Mouse (Mus musculus) lung, postnatal 36 days (tissue): ENCODE measurements around the gene Bcam.

Experiments used
- DNase-seq: peaks from one replicate; pipeline ENCODE4 v3.0.0; 2022; ENCODE audit warnings: mixed read lengths

Bcam gene

DNA sequence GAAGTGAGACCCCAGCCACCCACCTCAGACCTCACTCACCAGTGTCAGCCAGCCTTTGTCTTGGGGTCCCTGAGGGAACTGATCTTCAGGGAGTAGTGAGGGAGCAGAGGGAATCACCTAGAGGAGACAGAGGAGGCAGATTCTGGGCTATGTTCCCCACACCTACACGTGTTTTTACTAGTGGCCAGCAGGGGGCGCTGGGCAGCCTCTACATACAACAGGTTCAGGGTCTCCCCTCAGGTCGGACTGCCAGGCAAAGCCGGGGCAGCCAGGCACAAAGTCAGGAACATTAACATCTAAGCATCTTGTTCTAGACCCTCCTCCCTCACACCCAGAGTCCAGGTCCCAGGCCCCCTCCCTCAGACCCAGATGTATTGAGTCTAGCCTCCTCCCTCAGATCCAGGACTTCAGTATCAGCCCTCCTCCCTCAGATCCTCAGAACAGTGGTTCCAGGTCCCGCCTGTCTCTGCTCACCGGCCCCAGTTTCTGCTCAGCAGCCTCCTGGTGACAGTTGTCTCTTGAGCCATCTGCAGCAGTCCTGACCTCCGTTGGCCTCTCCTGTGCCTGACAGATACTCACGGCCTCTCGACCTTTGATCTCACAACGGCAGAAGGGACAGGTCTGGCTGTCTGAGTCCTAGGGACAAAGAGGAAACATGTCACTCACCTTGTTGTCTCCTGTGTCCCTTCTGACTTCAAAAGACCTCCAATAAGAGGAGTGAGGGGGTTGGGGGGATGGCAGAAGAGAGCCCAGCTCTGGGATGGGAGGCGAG is 14.1 kb upstream of the Bcam start:
- DNase-seq = no peak

DNA sequence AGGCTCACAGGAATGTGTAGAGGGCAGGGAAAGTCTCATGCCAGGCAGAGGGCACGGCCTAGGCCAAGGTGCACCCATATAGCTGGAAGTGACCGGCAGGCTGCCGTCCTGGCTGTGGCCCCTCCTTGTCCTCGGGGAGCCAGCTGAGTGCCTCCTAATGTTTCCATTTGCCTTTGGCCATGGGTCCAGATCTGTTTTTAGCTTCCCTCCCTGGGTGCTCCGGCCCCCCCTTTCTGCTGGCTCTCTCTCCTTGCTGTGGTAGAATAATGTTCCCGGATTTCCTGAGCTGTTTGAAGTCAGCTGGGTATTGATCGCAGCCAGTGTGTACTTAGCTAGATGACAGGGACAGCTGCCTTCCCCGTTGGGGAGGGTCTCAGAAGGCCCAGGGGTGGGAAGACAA is 12.8 kb upstream of the Bcam start:
- peak; percentile 84 for DNase-seq

DNA sequence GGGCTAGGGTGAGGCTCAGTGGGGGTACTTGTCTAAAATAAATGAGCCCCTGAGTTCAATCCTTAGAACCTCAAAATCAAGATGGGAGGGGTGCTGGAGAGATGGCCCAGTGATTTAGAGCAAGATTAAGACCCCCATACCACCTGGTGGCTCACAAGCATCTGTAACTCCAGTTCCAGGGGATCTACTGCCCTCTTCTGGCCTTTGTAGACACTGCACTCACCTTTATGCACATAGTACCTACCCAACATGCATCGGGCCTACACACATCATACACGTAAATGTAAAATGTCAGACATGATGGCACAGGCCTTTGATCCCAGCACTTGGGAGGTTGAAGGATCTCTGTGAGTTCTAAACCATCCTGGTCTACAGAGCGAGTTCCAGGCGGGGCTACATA is 11.8 kb upstream of the Bcam start:
- DNase-seq = peak; percentile 83

DNA sequence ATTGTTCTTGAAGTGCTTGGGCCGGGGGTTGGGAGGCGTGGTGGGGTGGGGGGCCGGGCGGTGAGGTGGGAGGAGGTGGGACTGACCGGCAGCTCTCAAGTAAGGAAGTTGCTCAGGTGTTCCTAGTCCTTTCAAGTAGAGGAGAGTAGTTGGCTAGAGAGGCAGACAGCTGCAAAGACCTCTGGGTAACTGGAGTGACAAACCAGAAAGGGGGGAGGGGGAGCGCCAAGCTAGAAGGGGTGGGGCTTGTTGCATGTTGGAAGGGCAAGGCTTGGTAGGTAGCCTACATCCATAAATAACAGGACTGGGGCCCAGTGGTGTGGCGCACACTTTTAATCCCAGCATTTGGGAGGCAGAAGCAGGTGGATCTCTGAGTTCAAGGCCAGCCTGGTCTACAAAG is 10.9 kb upstream of the Bcam start:
- DNase-seq = no peak

DNA sequence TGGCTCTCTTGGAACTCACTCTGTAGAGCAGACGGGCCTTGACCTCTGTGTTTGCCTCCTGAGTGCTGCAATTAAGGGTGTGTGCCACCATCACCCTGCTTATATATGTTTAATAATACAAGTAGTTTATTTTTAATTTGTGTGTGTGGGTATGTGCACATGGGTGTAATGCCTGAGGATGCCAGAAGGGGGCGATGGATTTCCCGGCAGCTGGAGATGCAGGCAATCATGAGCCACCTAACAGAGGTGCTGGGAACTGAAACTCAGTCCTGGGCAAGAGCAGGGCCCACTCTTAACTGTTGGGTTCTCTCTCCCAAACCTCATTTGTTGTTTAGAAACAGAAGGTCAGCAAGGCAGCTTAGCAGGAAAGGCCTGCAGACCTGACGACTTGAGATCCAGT is 9.1 kb upstream of the Bcam start:
- no peak for DNase-seq

DNA sequence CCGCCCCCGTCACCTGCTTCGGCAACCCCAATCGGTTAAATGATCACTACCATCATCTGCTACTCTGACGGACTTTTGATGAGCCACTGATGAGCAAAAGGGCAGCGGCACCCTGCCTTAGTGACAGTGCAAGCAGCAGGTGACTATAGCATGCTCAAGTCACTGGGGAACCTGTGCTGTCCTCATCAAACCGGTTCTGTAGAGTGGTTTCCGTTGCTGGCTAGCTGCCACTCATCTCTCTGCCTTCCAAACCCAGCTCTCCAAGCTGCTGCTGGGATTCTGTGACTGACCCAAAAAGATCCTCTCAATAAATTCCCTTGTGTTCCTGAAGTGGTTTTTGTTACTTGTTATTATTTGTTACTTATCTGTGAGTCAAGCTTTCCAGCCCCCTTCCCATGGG is 7.8 kb upstream of the Bcam start:
- peak; percentile 89 for DNase-seq

DNA sequence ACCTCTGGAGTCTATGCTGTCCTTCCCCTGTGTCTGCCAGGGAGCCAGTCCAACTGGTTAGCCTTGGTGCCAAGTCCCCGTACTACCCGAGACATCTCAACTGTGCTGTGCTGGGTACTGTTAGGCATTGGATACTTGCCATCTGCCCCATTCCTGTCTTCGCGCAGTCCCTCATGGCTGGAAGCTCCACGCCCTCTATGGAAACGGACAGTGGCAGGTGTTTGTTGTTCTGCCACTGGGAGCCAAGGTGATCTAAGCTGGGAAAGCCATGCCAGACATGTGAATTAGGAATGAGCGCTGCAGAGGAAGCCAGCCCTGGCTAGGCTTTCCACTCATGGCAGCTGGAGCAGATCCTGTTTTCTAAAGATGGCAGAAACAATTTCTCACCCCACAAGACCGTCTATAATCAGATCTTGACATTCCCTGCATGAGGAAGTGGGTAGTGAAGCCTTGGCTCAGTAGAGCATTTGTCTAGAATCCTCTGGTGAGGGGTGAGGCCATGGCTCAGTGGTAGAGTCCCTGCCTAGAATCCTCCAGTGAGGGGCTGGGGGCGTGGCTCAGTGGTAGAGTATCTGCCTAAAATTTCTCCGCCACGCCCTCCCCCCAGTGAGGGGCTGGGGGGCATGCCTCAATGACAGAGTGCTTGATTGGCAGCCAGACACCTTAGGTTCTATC is 6.4 kb upstream of the Bcam start:
- no peak for DNase-seq

DNA sequence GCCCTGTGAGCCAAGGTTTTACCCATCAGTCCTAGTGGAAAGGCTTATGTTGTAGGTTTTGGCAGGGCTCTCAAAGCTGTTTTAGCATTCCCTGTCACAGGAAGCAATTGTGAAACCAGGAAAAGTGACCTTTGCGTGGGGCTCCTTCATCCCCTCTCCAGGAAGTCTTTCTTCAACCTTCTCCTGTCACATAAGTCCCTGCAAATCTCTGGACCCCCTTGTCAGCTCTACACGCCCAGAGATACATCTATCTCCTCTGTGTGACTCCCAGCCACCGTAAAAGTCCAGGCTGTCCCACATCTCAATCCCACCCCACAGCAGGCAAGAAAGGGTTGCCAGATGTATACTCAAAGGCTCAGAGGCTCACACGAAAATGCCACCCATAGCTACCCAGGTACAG is 866 bp upstream of the Bcam start:
- DNase-seq = no peak

DNA sequence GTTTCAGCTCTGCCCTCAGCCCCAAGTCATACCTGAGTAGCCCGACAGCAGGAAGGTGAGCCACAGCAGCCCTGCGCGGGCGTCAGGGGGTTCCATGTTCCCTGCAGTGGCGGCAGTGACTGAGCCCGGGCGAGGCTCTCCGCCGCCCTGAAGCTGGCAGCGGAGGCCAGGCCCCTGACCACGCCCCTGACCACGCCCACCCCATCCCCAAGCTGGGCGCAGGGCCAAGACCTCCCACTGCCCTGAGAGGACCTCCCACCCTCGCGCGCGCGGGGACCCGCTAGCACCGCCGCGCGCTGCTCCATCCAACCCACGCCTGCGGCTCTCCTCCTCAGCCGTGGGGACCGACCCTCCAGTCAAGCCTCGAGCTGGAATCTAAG is 451 bp downstream of the Bcam start:
- DNase-seq = peak; percentile 94

DNA sequence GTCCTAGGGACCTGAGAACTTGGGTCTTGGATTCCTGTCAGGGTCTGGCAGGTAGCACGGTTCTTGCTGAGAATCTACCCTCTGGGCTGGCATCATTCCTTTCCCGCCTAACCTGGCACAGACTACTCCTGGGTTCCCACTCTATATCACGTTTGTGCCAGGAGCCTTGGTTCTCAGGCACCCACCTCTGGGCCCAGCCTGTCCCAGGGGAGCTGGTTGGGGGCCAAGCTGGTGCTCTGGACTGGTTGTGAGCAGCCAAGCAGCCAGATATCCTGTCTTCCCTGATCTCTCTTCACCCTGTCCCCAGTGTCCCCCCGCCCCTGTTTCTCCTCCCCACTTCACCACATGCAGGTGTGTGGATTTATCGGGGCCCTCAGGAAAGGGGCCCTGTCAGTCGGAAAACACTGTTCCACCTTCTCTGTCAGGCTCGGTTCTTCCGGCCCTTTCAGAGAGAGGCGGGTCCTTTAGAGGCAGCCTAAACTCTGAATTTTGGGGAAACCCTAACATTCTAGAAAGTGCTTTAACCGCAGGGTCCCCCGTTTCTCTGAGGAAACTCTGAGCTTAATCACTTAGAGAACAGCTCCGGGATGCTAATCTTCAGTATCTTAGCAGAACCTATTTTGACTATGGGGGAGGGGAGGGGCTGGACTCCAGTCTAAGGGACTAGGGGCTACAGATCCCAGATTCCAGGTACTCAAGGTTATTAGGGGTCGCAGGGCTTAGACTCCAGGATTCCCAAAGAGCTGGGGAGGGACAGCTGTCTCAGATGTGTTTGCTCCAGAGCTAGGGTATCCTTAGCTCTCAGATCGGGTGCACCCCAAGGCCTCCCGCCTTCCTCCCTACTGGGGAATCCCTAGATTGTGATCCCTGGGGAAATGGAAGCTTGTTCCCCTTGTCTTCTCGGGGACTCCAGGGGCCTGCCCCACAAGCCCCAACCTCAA is 1.1 kb downstream of the Bcam start:
- DNase-seq = no peak

DNA sequence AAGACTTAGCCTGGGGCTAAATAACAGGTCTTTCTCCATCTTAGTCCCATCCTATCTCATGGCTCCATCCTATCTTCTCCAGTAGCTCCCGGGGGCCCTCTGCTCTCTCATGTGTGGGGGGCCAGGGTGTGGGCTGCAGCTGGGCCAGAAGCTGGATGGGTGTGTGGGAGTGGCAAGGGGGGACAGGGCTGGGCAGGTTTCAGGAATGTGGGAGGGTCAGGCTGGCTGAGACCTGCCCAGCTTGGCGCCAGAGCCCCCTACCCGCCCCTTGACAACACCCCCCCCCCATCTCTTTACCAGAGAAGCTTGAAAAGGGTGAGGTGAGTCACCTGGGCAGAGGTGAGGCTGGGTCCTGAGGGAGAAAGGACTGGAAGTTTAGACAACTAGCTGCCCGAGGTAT is 1.8 kb downstream of the Bcam start:
- no peak for DNase-seq

DNA sequence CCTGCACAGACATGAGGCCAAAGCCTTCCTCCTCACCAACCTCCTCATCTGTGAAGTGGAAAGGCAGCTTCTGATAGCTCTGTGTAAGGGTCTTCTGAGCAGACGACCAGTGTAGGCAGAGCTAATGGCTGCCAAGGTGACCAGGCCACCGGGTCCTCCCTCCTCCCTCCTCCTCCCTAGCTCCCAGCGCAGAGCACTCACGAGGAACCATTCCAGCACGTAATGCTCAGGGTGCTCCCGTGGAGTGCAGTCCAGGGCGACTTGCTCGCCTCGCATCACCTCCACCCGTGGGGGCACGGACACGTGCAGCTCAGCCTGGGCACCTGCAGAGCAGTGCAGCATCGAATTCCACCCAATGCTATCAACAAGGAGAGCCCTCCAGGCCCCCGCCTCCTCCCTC is 2.6 kb downstream of the Bcam start:
- no peak for DNase-seq

DNA sequence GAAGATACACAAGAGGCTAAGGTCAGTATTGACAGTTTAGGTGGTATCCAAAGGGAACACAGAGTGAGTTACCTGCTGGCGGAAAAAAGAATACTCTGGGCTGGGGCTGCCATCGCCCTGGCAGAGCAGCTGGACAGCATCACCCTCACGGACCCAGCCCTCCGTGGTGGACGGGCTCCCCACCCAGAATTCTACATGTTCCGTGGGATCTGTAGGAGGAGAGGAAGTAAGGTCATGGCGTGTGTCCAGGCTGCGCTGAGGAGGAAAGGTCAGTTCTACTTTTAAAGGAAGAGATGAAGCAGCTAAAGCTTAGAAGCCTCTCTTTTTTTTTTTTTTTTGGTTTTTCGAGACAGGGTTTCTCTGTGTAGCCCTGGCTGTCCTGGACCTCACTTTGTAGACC is 6.2 kb downstream of the Bcam start:
- DNase-seq = no peak

DNA sequence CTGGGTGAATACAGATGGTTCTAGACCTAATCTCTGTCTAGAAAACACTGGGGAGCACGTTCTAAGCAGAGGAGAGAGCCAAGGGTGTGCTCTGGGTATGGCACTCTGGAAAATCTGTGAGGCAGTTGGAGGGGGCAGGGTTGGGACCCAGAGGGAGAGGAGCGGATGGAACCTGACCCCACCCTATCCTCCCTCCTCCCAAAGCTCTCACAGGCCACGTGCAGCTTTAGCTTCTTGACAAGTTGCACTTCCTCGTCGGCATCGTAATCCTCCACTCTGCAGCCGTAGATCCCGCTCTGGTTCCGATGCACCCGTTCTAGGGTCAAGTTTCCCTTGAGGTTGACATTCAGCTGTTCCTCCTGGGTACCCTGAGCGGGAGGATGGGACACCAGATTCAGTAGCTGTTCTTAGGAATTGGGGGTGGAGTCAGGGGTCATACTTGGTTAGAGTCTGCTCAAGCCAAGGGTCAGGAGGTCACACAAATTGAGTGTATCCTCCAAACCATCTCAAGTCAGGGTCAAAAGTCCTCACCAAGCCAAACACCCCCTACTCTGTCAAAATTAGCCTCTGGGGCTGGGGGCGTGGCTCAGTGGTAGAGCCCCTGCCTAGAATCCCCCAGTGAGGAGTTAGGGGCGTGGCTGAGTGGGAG is 6.9 kb downstream of the Bcam start:
- peak; percentile 70 for DNase-seq

DNA sequence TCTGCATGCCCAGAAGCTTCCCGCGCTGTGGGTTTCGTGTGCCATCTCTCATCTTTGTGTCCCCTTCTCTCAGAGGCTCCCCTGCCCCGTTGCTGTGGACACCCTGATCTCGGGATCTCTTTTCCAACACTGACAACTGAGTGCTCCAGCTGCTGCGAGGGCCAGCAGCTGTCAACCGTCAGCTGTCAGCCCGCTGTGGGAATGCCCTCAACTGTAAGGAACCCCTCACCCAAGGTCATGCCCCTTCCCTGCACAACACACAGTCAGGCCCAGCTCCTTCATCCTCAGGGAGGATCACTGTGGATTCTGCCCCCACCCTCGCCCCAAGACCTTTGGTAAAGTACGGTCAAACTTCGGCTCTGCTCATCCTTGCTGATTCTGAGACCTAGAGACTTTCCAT is 8.5 kb downstream of the Bcam start:
- DNase-seq = no peak

DNA sequence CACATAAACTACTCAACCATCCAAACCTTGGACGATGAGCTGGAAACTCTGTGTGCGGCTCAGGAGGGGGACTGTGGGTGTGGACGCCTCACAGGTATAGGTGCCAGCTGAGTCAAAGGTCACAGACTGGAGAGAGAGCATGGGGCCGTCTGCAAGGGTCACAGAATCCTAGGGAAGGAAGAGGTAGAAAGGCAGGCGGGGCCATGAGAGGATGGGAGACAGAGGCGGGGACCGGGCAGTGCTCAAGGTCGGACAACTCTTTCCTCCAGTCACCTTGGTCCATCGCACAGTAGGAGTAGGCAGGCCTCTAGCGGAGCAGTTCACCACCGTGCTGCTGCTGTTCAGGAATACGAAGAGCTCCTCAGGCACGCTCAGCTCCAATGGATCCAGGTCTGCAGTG is 10.8 kb downstream of the Bcam start:
- no peak for DNase-seq

DNA sequence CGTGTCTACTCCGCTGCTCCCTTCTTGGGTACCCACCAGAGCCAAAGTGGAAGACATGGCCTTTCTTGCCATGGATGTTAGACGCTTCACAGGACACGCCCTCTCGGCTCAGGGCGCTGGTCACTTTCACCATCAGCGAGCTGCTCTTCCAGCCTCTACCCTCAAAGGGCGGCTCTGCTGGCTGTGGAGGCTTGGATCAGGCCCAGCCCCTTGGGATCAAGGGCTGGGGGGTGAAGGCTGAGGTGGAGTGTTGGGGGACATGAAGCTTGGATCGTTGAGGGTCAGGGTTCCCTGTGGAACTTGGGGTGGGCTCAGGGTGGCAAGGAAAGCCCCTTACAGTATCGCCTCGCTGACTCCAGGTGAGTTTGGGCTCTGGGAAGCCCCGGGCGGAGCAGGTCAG is 12.2 kb downstream of the Bcam start:
- DNase-seq = no peak

DNA sequence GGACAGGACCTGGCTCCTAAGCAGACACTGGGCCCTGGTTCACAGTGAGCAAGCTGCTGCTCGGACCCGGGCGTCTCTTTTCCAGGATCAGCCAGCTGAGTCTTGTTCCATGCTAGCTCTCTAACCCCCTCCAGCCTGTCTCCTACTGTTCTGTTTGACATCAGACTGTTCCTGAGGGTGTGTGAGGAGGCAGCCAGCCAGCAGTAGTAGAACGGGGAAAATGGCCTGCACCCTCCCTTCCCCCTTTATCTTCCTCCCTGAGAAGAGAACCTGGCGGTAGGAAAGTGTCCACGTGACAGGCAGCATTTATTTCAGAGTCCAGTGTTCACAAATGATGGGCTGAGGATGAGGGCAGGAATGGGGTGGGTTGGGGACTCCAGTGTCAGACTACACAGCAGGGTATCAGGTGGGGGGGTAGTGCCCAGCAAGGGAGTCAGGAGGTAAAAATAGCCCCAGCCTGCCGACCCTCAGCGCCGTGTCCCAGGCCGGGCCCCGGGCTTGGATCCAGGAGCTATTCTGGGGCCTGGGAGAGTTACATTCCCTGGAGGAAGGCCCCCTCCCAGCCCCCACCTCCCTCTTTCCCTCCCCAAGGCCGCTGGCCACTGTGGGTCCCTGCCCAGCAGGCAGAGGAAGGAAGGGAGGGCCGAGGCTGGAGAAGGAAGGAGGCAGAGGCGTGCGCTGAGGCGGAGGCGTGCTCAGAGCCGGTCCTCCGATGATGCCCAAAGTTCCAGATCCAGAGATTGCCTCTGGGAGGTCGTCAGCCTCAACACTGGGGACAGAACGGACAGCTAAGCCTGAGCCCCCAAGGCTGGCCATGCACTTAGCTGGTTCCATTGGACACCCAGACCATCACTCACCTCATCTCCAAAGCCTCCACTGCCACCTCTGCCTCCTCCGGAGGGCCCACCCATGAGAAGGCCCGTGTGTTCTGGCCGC is 14.7 kb downstream of the Bcam start:
- peak; percentile 86 for DNase-seq

DNA sequence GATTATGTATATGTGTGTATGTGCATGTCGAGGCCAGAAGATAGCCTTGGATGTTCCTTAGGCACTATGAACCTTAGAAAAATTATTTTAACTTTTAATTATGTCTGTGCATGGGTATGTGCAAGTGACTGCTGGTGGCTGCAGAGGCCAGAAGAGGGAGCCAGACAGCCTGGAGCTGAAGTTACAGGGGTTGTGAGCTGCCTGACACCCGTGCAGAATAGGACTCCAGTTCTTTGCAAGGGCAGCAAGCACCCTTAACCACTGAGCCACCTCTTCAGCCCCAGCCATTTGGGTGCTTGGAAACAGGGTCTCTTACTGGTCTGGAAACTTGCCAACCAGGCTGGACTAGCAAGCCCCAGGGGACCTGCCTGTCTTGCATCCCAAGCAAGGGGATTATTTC is 15.8 kb downstream of the Bcam start:
- DNase-seq = no peak

DNA sequence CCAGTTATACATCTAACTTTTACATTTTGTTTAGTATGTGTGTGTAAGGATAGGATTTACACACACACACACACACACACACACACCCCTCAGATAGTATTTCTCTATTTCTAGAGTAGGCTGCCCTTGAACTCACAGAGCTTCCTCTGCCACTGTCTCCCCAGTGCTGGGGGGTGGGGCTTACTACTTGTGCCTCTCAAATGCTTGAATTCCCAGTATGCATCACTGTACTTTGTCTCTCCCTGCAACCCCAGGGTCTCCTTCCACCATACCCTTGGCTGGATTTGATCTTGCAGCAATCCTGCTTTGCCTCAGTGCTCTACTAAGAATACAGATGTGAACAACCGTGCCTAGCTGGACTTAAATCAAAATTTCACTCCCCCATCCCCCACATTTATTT is 16.8 kb downstream of the Bcam start:
- DNase-seq = no peak

DNA sequence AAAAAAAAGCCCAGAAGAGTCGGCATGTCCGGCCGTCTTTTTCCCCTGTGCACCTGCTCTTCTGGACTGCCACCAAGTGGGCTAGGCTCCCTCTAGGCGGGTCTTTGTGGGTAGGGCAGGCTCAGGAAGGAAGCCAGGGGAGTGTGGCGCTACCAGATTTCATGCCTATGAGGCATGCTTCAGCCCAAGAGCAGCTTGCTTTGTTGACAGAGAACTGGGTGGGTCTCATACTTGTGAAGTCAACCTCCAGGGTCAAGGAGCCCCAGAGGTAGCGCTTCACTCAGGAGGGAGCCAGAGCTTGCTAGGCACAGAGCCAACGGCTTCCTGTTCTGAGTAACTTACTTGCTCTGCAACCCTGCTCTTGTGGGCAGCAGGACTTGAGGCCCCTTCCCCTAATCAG is 17.2 kb downstream of the Bcam start:
- peak; percentile 94 for DNase-seq

DNA sequence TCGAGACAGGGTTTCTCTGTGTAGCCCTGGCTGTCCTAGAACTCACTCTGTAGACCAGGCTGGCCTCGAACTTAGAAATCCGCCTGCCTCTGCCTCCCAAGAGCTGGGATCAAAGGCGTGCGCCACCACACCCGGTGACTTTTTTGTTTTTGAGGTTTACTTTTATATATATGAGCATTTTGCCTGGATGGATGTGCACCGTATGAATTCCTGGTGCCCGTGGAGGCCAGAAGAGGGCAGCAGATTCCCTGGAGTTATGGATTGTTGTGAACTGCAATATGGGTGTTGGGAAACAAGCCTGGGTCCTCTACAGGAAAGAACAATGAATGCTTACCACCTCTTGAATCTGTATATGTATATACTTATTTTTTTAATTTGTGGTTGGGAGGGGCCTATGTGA is 18.2 kb downstream of the Bcam start:
- peak; percentile 76 for DNase-seq
